Mouse (Mus musculus) embryonic fibroblast, embryonic 13.5 days (primary cell): ENCODE results near the gene Cideb.

Experiments
- CTCF ChIP-seq: IDR thresholded peaks from 2 replicates; pipeline ENCODE4 v1.5.1; 2011; ENCODE audit warnings: mild to moderate bottlenecking, control low read depth, low read length, moderate library complexity, borderline replicate concordance; ENCODE audit not compliant: insufficient read depth
- POLR2A ChIP-seq: IDR thresholded peaks from 2 replicates; pipeline ENCODE4 v1.6.1; 2011; ENCODE audit warnings: low read depth, mild to moderate bottlenecking, control low read depth, low read length, moderate library complexity

- TF ChIP-seq CTCF (no peak), POLR2A (no peak)
Observed at GRCm38 (mm10) chr14:55765696-55766095, 7.4 kb upstream of the Cideb start, which contains the start of gene Ltb4r1.
